Mouse (Mus musculus) midbrain, embryonic 16.5 days (tissue): ENCODE data around the gene D130040H23Rik. TPM values are rescaled to one million over a fixed set of nuclear protein-coding genes. Genes with fewer than 3 reads are reported as not detected.
A peak's percentile ranks its signal among the peaks of the same experiment; 100 is the strongest.
"Not testable (repeated sequence)": the region's sequence is repeated elsewhere in the genome, so short reads cannot be mapped to it uniquely, and the experiment has no call there.

ENCODE experiments used
- ATAC-seq: fragments of 200-750 bp; cut with Nextera tagmentation; 2 replicates; pipeline ENCODE4 v1.8.0; 2017; ENCODE audit warnings: moderate TSS enrichment
- H3K27ac ChIP-seq: fragments of 300-500 bp; sonication (generic); 2 replicates; pipeline ENCODE4 v1.5.1; 2014; ENCODE audit warnings: mild to moderate bottlenecking, low read length, mixed read lengths
- H3K27me3 ChIP-seq: fragments of 300-500 bp; sonication (generic); 2 replicates; pipeline ENCODE4 v1.6.1; 2014; ENCODE audit warnings: low read depth, low read length, mixed read lengths; ENCODE audit not compliant: control insufficient read depth, insufficient read depth
- H3K36me3 ChIP-seq: fragments of 300-500 bp; sonication (generic); 2 replicates; pipeline ENCODE4 v1.6.1; 2014; ENCODE audit warnings: mild to moderate bottlenecking, low read length, moderate library complexity, mixed read lengths; ENCODE audit not compliant: control insufficient read depth, insufficient read depth
- H3K4me1 ChIP-seq: fragments of 300-500 bp; sonication (generic); 2 replicates; pipeline ENCODE4 v1.6.1; 2014; ENCODE audit warnings: mild to moderate bottlenecking, low read length, mixed read lengths; ENCODE audit not compliant: control insufficient read depth, insufficient read depth
- H3K4me2 ChIP-seq: fragments of 300-500 bp; sonication (generic); 2 replicates; pipeline ENCODE4 v1.6.1; 2014; ENCODE audit warnings: mild to moderate bottlenecking, low read length, mixed read lengths
- H3K4me3 ChIP-seq: fragments of 300-500 bp; sonication (generic); 2 replicates; pipeline ENCODE4 v1.5.1; 2014; ENCODE audit warnings: low read depth, mild to moderate bottlenecking, low read length, moderate library complexity, mixed read lengths
- H3K9ac ChIP-seq: fragments of 300-500 bp; sonication (generic); 2 replicates; pipeline ENCODE4 v1.6.1; 2014; ENCODE audit warnings: low read depth, low read length, mixed read lengths
- H3K9me3 ChIP-seq: fragments of 300-500 bp; sonication (generic); replicated peaks from 2 replicates; pipeline ENCODE4 v1.6.1; 2014; ENCODE audit warnings: mild to moderate bottlenecking, low read length, mixed read lengths; ENCODE audit not compliant: control insufficient read depth, poor library complexity, severe bottlenecking
- WGBS: fragments of 180-500 bp; shearing (Covaris S2); extraction: QIAGEN DNeasy Blood & Tissue Kit; methylation state at CpG from one replicate; pipeline ENCODE4 v1.1.7; 2014; 5-methylcytosine and 5-hydroxymethylcytosine counted together
- polyA plus RNA-seq: library from polyadenylated mRNA; unstranded; fragments of >200 nt; fragmentation: Nextera tagmentation; extraction: Ambion mirVana; gene quantifications from 2 replicates; pipeline ENCODE4 v1.2.1, GENCODE M21; 2015

Gene D130040H23Rik
- polyA plus RNA-seq = 9.3 and 11.3 TPM in 2 replicates

GRCm38 (mm10) chr8:69270386-69271202 is at the start of gene D130040H23Rik:
Gene D130040H23Rik, plus strand, starts transcription at chr8:69271080.
- Histone ChIP-seq H3K36me3 (peaks cover 12% of the 10 kb centered on the region; the same call in 1 of the 2 replicates), H3K27me3 (no peaks in the 10 kb centered on the region), H3K4me2 (peak within 1 kb of the TSS; percentile 58), H3K4me1 (peaks cover 3% of the 10 kb centered on the region), H3K27ac (peak within 1 kb of the TSS; percentile 83), H3K4me3 (peak within 1 kb of the TSS; percentile 49), H3K9ac (peak within 1 kb of the TSS; percentile 71), H3K9me3 (peaks cover 7% of the 10 kb centered on the region)
- peak; percentile 100 for ATAC-seq
- WGBS = 6% methylated on average over 12 of the region's 12 CpGs

GRCm38 (mm10) chr8:69242541-69242940 is 28.3 kb upstream of the D130040H23Rik start:
- H3K4me3 ChIP-seq = no peak overlapping the region
- no peak overlapping the region for H3K27ac ChIP-seq
- H3K36me3 ChIP-seq = no peaks in the 10 kb centered on the region
- 86% methylated on average over 2 of the region's 2 CpGs for WGBS
- no peaks in the 10 kb centered on the region for H3K9me3 ChIP-seq
- ATAC-seq = no peak
- H3K4me1 ChIP-seq = no peaks in the 10 kb centered on the region
- H3K4me2 ChIP-seq = no peak overlapping the region
- no peaks in the 10 kb centered on the region for H3K27me3 ChIP-seq
- H3K9ac ChIP-seq = no peak overlapping the region

- Histone ChIP-seq H3K9ac (no peak overlapping the region), H3K9me3 (no peaks in the 10 kb centered on the region; the same call in 1 of the 2 replicates), H3K27ac (no peak overlapping the region), H3K27me3 (no peaks in the 10 kb centered on the region), H3K36me3 (peaks cover 3% of the 10 kb centered on the region; the same call in 1 of the 2 replicates), H3K4me1 (peaks cover 3% of the 10 kb centered on the region), H3K4me2 (no peak overlapping the region), H3K4me3 (no peak overlapping the region)
- 67% methylated on average over 4 of the region's 4 CpGs for WGBS
- ATAC-seq = no peak
These were observed 2.4 kb upstream of the D130040H23Rik start for GRCm38 (mm10) chr8:69268525-69268924.

- WGBS = 13% methylated on average over 6 of the region's 6 CpGs
- H3K9me3 ChIP-seq = peaks cover 10% of the 10 kb centered on the region
- H3K4me3 ChIP-seq = peak overlapping the region; percentile 49
- ATAC-seq = peak; percentile 92
- H3K4me2 ChIP-seq = peak overlapping the region; percentile 58
- H3K36me3 ChIP-seq = peaks cover 12% of the 10 kb centered on the region; the same call in 1 of the 2 replicates
- no peaks in the 10 kb centered on the region for H3K27me3 ChIP-seq
- peak overlapping the region; percentile 83 for H3K27ac ChIP-seq
- H3K9ac ChIP-seq = peak overlapping the region; percentile 71
- peaks cover 3% of the 10 kb centered on the region for H3K4me1 ChIP-seq
These were observed 299 bp downstream of the D130040H23Rik start for GRCm38 (mm10) chr8:69271203-69271554.

GRCm38 (mm10) chr8:69272435-69272834 is 1.6 kb downstream of the D130040H23Rik start:
- H3K4me2 ChIP-seq = no peak overlapping the region

GRCm38 (mm10) chr8:69324771-69325170 is 53.9 kb downstream of the D130040H23Rik start:
- WGBS = 89% methylated on average over 2 of the region's 2 CpGs
- no peak overlapping the region for H3K4me2 ChIP-seq
- H3K36me3 ChIP-seq = 0 out of 2 replicates have a peak, but pooled peaks cover 2% of the 10 kb centered on the region
- H3K9me3 ChIP-seq = no peaks in the 10 kb centered on the region
- H3K9ac ChIP-seq = no peak overlapping the region
- no peaks in the 10 kb centered on the region for H3K4me1 ChIP-seq
- H3K27ac ChIP-seq = no peak overlapping the region
- H3K4me3 ChIP-seq = no peak overlapping the region
- ATAC-seq = no peak
- H3K27me3 ChIP-seq = no peaks in the 10 kb centered on the region

More at GRCm38 (mm10) chr8:69272435-69272834, 1.6 kb downstream of the D130040H23Rik start:
- Histone ChIP-seq H3K36me3 (peaks cover 14% of the 10 kb centered on the region; the same call in 1 of the 2 replicates), H3K4me3 (no peak overlapping the region), H3K9ac (no peak overlapping the region), H3K27ac (no peak overlapping the region), H3K4me1 (peaks cover 3% of the 10 kb centered on the region), H3K27me3 (no peaks in the 10 kb centered on the region), H3K9me3 (peaks cover 18% of the 10 kb centered on the region)
- ATAC-seq = no peak
- WGBS = 91% methylated on average over 6 of the region's 6 CpGs

GRCm38 (mm10) chr8:69328301-69329288 is 57.7 kb downstream of the D130040H23Rik start:
- H3K27me3 ChIP-seq = no peaks in the 10 kb centered on the region
- peak overlapping the region; percentile 64 for H3K9ac ChIP-seq
- no peaks in the 10 kb centered on the region for H3K9me3 ChIP-seq
- no peaks in the 10 kb centered on the region for H3K36me3 ChIP-seq
- peak overlapping the region; percentile 74 for H3K4me2 ChIP-seq
- 10% methylated on average over 24 of the region's 24 CpGs for WGBS
- H3K27ac ChIP-seq = no peak overlapping the region
- no peaks in the 10 kb centered on the region for H3K4me1 ChIP-seq
- H3K4me3 ChIP-seq = peak overlapping the region; percentile 42
- ATAC-seq = peak; percentile 97

- peak overlapping the region; percentile 74 for H3K4me2 ChIP-seq
- not testable (repeated sequence) for ATAC-seq, H3K36me3 ChIP-seq, H3K27me3 ChIP-seq, H3K9me3 ChIP-seq, H3K27ac ChIP-seq, H3K4me1 ChIP-seq
- WGBS = 61% methylated on average over 6 of the region's 6 CpGs
- H3K4me3 ChIP-seq = peak overlapping the region; percentile 42
- peak overlapping the region; percentile 64 for H3K9ac ChIP-seq
These were observed 58.4 kb downstream of the D130040H23Rik start for GRCm38 (mm10) chr8:69329289-69329688.
